Mouse (Mus musculus): ENCODE measurements around the gene Gas7. TPM values are rescaled to one million over a fixed set of nuclear protein-coding genes. Genes with fewer than 3 reads are reported as not detected.
A peak's percentile ranks its signal among the peaks of the same experiment; 100 is the strongest.

Gas7 gene
- polyA plus RNA-seq, 2 experiments: 9.8 to 18.2 TPM

DNA sequence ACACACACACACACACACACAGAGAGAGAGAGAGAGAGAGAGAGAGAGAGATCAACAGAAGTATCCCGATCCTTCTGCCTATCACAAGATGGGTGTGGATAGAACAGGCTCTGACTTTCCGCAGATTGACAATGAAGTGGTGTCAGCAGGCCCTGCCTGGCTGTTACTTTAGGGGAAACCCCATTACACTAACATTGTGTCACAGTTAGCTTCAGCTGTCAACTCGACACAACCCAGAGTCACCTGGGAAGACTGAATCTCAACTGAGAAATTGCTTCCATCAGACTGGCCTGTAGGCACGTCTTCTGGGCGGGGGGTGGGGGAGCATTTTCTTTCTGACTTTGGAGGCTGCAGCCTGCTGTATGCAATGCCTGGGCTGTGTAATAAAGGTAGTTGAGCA lies 111.5 kb downstream of the Gas7 start:
- DNase-seq (ENCODE audit: low spot score) (no peak), ATAC-seq (ENCODE audit: low FRiP score, low read depth) (no peak)
- Histone ChIP-seq H3K4me2 (replicated peaks; ENCODE audit: low read depth, low read length, severe bottlenecking) (no peak overlapping the region), H3K9ac (ENCODE audit: low read depth, low read length, severe bottlenecking) (no peak overlapping the region), H3K4me3 (replicated peaks; ENCODE audit: low read length) (no peak overlapping the region), H3K36me3 (ENCODE audit: control insufficient read depth, insufficient read depth, low read length) (no peaks in the 10 kb centered on the region), H3K9me3 (ENCODE audit: control insufficient read depth, low read length) (no peaks in the 10 kb centered on the region), H3K27me3 (ENCODE audit: control insufficient read depth, insufficient read depth, low read length) (no peaks in the 10 kb centered on the region), H3K4me1 (ENCODE audit: control insufficient read depth, insufficient read depth, low read length) (peaks cover 29% of the 10 kb centered on the region), H3K27ac (replicated peaks; ENCODE audit: low read depth, low read length) (no peak overlapping the region)
- 40% methylated on average over 5 of the region's 5 CpGs for WGBS
- TF ChIP-seq POLR2A (IDR thresholded peaks at IDR 0.05; ENCODE audit: borderline replicate concordance, extremely low read depth, insufficient read depth, insufficient read length): no peak

- Histone ChIP-seq H3K9me3 (ENCODE audit: control insufficient read depth, low read length) (no peaks in the 10 kb centered on the region), H3K27ac (replicated peaks; ENCODE audit: low read depth, low read length) (no peak overlapping the region), H3K4me1 (ENCODE audit: control insufficient read depth, insufficient read depth, low read length) (peaks cover 29% of the 10 kb centered on the region), H3K27me3 (ENCODE audit: control insufficient read depth, insufficient read depth, low read length) (no peaks in the 10 kb centered on the region), H3K4me2 (replicated peaks; ENCODE audit: low read depth, low read length, severe bottlenecking) (no peak overlapping the region), H3K9ac (ENCODE audit: low read depth, low read length, severe bottlenecking) (no peak overlapping the region), H3K36me3 (ENCODE audit: control insufficient read depth, insufficient read depth, low read length) (no peaks in the 10 kb centered on the region), H3K4me3 (replicated peaks; ENCODE audit: low read length) (no peak overlapping the region)
- DNase-seq (ENCODE audit: low spot score): no peak
- no peak for TF ChIP-seq POLR2A (IDR thresholded peaks at IDR 0.05; ENCODE audit: borderline replicate concordance, extremely low read depth, insufficient read depth, insufficient read length)
- 43% methylated on average over 5 of the region's 5 CpGs for WGBS
- ATAC-seq (ENCODE audit: low FRiP score, low read depth): no peak
Measured at GRCm38 (mm10) chr11:67567184-67567583, 111.9 kb downstream of the Gas7 start.

DNA sequence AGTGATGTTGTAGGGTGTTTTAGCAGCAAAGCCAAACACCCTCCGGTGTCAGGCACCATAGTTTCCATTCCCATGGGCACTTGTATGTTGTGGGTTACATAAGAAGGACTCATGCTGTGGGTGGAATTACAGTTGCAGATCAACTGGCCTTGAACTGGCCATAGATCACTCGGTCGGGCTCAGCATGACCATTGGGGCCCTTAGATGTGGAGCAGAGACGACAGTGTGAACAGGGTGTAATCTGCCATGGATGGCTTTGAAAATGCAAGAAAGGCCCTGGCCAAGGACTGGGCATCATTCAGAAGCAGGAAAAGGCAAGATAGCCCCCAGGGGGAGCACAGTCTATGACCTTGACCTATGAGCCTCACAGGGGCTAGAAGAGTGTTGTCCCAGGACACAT lies 112.8 kb downstream of the Gas7 start:
- H3K9me3 ChIP-seq (ENCODE audit: control insufficient read depth, low read length): no peaks in the 10 kb centered on the region
- no peaks in the 10 kb centered on the region for H3K27me3 ChIP-seq (ENCODE audit: control insufficient read depth, insufficient read depth, low read length)
- H3K27ac ChIP-seq (replicated peaks; ENCODE audit: low read depth, low read length): no peak overlapping the region
- DNase-seq (ENCODE audit: low spot score) (no peak), ATAC-seq (ENCODE audit: low FRiP score, low read depth) (no peak)
- no peaks in the 10 kb centered on the region for H3K36me3 ChIP-seq (ENCODE audit: control insufficient read depth, insufficient read depth, low read length)
- 90% methylated on average over 4 of the region's 4 CpGs for WGBS
- H3K4me2 ChIP-seq (replicated peaks; ENCODE audit: low read depth, low read length, severe bottlenecking): no peak overlapping the region
- no peak overlapping the region for H3K9ac ChIP-seq (ENCODE audit: low read depth, low read length, severe bottlenecking)
- H3K4me3 ChIP-seq (replicated peaks; ENCODE audit: low read length): no peak overlapping the region
- H3K4me1 ChIP-seq (ENCODE audit: control insufficient read depth, insufficient read depth, low read length): peaks cover 29% of the 10 kb centered on the region
- TF ChIP-seq POLR2A (IDR thresholded peaks at IDR 0.05; ENCODE audit: borderline replicate concordance, extremely low read depth, insufficient read depth, insufficient read length): no peak

DNA sequence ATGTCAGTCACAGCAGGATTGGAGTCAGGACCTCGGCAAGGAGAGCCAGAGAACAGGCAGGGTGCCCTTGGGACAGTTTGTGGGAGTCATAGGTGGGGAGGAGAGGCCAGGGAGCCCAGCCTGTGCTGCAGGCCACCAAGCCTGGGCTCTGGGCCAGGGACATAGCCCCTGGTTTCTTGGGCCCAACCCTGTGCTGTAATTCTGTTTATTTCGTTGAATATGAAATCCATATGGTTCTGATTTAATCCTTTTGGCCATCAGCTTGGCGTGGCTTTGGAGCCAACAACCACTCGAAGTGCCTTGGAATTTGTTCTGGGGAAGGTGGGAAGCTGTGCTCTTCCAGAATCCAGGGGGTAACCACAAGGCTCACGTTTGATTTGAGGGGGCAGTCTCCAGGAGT lies 113.6 kb downstream of the Gas7 start:
- no peak overlapping the region for H3K4me2 ChIP-seq (replicated peaks; ENCODE audit: low read depth, low read length, severe bottlenecking)
- H3K27ac ChIP-seq (replicated peaks; ENCODE audit: low read depth, low read length): no peak overlapping the region; the same call in 1 of the 2 replicates
- no peak for TF ChIP-seq POLR2A (IDR thresholded peaks at IDR 0.05; ENCODE audit: borderline replicate concordance, extremely low read depth, insufficient read depth, insufficient read length)
- DNase-seq (ENCODE audit: low spot score) (peak; percentile 70), ATAC-seq (ENCODE audit: low FRiP score, low read depth) (peak; percentile 39; the same call in 1 of the 2 replicates)
- peaks cover 29% of the 10 kb centered on the region for H3K4me1 ChIP-seq (ENCODE audit: control insufficient read depth, insufficient read depth, low read length)
- H3K9ac ChIP-seq (ENCODE audit: low read depth, low read length, severe bottlenecking): no peak overlapping the region
- WGBS: 31% methylated on average over 5 of the region's 5 CpGs
- H3K36me3 ChIP-seq (ENCODE audit: control insufficient read depth, insufficient read depth, low read length): no peaks in the 10 kb centered on the region
- H3K4me3 ChIP-seq (replicated peaks; ENCODE audit: low read length): no peak overlapping the region
- H3K27me3 ChIP-seq (ENCODE audit: control insufficient read depth, insufficient read depth, low read length): no peaks in the 10 kb centered on the region
- H3K9me3 ChIP-seq (ENCODE audit: control insufficient read depth, low read length): no peaks in the 10 kb centered on the region

DNA sequence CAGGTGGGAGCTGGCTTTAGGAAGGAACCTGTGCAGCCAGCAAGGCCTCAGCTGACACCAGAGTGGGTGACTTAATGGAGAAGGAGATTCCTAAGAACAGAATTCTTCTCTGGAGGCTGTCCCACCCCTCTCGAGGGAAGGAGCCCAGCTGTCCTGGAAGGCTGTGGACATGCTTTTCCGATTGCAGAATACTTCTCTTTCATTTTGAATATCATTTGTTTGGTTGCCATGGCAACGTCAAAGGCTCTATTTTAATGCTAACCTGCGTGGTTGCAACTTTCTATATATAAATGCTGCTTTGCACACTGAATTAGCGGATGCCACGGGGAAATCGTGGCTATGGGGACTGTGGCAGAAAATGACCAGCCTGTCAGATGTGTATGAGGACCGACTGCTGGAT lies 115.7 kb downstream of the Gas7 start:
- Histone ChIP-seq H3K4me2 (replicated peaks; ENCODE audit: low read depth, low read length, severe bottlenecking) (no peak overlapping the region), H3K27me3 (ENCODE audit: control insufficient read depth, insufficient read depth, low read length) (no peaks in the 10 kb centered on the region), H3K9me3 (ENCODE audit: control insufficient read depth, low read length) (no peaks in the 10 kb centered on the region), H3K27ac (replicated peaks; ENCODE audit: low read depth, low read length) (no peak overlapping the region), H3K4me1 (ENCODE audit: control insufficient read depth, insufficient read depth, low read length) (peaks cover 29% of the 10 kb centered on the region), H3K4me3 (replicated peaks; ENCODE audit: low read length) (no peak overlapping the region), H3K9ac (ENCODE audit: low read depth, low read length, severe bottlenecking) (no peak overlapping the region), H3K36me3 (ENCODE audit: control insufficient read depth, insufficient read depth, low read length) (no peaks in the 10 kb centered on the region)
- peak; percentile 52 for DNase-seq (ENCODE audit: low spot score)
- no peak for ATAC-seq (ENCODE audit: low FRiP score, low read depth)
- TF ChIP-seq POLR2A (IDR thresholded peaks at IDR 0.05; ENCODE audit: borderline replicate concordance, extremely low read depth, insufficient read depth, insufficient read length): no peak
- 72% methylated on average over 8 of the region's 8 CpGs for WGBS

GRCm38 (mm10) chr11:67574344-67574743 lies 119.1 kb downstream of the Gas7 start:
- Histone ChIP-seq H3K27me3 (ENCODE audit: control insufficient read depth, insufficient read depth, low read length) (no peaks in the 10 kb centered on the region), H3K4me3 (replicated peaks; ENCODE audit: low read length) (no peak overlapping the region), H3K36me3 (ENCODE audit: control insufficient read depth, insufficient read depth, low read length) (no peaks in the 10 kb centered on the region), H3K4me2 (replicated peaks; ENCODE audit: low read depth, low read length, severe bottlenecking) (no peak overlapping the region), H3K4me1 (ENCODE audit: control insufficient read depth, insufficient read depth, low read length) (peaks cover 12% of the 10 kb centered on the region), H3K9ac (ENCODE audit: low read depth, low read length, severe bottlenecking) (no peak overlapping the region), H3K9me3 (ENCODE audit: control insufficient read depth, low read length) (no peaks in the 10 kb centered on the region), H3K27ac (replicated peaks; ENCODE audit: low read depth, low read length) (no peak overlapping the region)
- ATAC-seq (ENCODE audit: low FRiP score, low read depth) (no peak), DNase-seq (ENCODE audit: low spot score) (no peak)
- WGBS: 96% methylated on average over 5 of the region's 5 CpGs
- TF ChIP-seq POLR2A (IDR thresholded peaks at IDR 0.05; ENCODE audit: borderline replicate concordance, extremely low read depth, insufficient read depth, insufficient read length): no peak

Data from limb, embryonic 14.5 days (tissue).